Mouse (Mus musculus): ENCODE measurements around the gene Npc1l1. TPM values are rescaled to one million over a fixed set of nuclear protein-coding genes. Genes with fewer than 3 reads are reported as not detected.

Npc1l1 gene
- total and polyA plus RNA-seq, 2 experiments from 2014 or later = 0.05 to 0.09 TPM

GRCm38 (mm10) chr11:6184202-6184935 lies 45.6 kb downstream of the Npc1l1 start:
- H3K4me2 ChIP-seq (ENCODE audit: low read depth, low read length, poor library complexity, severe bottlenecking) = no peak overlapping the region
- no peak overlapping the region for H3K27ac ChIP-seq (ENCODE audit: low read depth, low read length)
- WGBS = 58% methylated on average over 11 of the region's 11 CpGs
- H3K4me3 ChIP-seq (ENCODE audit: low read depth, low read length) = no peak overlapping the region
- ATAC-seq (ENCODE audit: low FRiP score) = no peak
- H3K36me3 ChIP-seq (ENCODE audit: insufficient read depth, low read length) = no peaks in the 10 kb centered on the region
- H3K9me3 ChIP-seq (ENCODE audit: low read length) = no peaks in the 10 kb centered on the region
- DNase-seq (ENCODE audit: low spot score) = no peak
- no peak for TF ChIP-seq CTCF (IDR thresholded peaks at IDR 0.05)
- H3K9ac ChIP-seq (replicated peaks; ENCODE audit: low read length, poor library complexity, severe bottlenecking) = no peak overlapping the region
- H3K27me3 ChIP-seq (ENCODE audit: insufficient read depth, low read length) = no peaks in the 10 kb centered on the region
- peaks cover 13% of the 10 kb centered on the region for H3K4me1 ChIP-seq (ENCODE audit: insufficient read depth, low read length)

DNA sequence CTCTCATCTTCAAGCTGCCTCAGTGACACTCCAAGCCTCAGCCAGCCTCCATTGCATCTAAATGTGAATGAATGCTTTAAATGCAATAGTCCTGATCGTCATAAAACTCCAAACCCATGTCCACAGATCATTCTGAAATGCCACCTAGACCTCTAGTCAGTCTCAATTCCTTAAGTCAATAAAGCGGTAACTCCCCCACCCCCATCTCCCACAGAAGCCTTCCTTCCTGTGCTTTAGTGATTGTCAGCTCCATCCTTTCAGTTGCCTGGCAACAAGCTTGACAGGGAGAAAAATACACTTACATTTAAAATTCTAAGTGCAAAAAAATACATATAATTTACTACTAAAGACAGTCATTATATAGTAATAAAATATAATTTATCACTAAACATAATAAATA lies 46.7 kb downstream of the Npc1l1 start:
- TF ChIP-seq CTCF (IDR thresholded peaks at IDR 0.05) = no peak
- DNase-seq (ENCODE audit: low spot score) (no peak), ATAC-seq (ENCODE audit: low FRiP score) (no peak)
- Histone ChIP-seq H3K36me3 (ENCODE audit: insufficient read depth, low read length) (no peaks in the 10 kb centered on the region), H3K4me2 (ENCODE audit: low read depth, low read length, poor library complexity, severe bottlenecking) (no peak overlapping the region; the same call in 1 of the 2 replicates), H3K4me1 (ENCODE audit: insufficient read depth, low read length) (peaks cover 20% of the 10 kb centered on the region), H3K9ac (replicated peaks; ENCODE audit: low read length, poor library complexity, severe bottlenecking) (no peak overlapping the region), H3K9me3 (ENCODE audit: low read length) (no peaks in the 10 kb centered on the region), H3K27ac (ENCODE audit: low read depth, low read length) (0 out of 2 replicates have a peak overlapping the region, but pooled peaks have one; percentile 14), H3K27me3 (ENCODE audit: insufficient read depth, low read length) (no peaks in the 10 kb centered on the region), H3K4me3 (ENCODE audit: low read depth, low read length) (no peak overlapping the region)
- whole genome bisulfite sequencing = 49% methylated on average over 2 of the region's 2 CpGs

DNA sequence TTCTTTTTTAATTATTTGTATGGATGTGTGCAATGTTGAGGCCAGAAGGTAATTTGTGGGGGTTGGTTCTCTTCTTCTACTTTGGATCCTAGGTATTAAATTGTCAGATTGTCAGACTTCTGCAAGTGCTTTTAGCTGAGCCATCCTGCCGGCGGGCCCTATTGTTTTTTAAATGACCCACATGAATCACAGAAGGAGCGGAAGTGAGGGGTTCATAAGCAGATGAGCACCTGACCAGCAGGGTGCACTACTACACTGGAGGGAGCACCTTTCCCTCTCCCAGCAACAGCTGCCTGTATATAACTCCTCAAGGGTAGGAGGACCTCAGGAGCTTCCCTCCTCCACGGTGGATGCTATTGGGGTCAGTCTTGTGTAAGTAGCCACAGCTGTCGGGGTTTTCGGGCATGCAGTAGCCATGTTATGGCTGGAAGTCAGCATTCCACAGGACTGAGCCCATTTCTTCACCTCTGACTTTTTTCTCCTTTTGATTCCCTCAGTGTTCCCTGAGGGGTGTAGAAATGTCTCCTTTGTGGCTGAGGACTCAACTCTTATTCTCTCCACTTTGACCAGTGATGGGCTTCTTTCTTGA lies 49.0 kb downstream of the Npc1l1 start:
- no peak overlapping the region for H3K9ac ChIP-seq (replicated peaks; ENCODE audit: low read length, poor library complexity, severe bottlenecking)
- no peak overlapping the region for H3K4me3 ChIP-seq (ENCODE audit: low read depth, low read length)
- no peak for TF ChIP-seq CTCF (IDR thresholded peaks at IDR 0.05)
- WGBS = 46% methylated on average over 6 of the region's 6 CpGs
- H3K27ac ChIP-seq (ENCODE audit: low read depth, low read length) = no peak overlapping the region
- no peaks in the 10 kb centered on the region for H3K36me3 ChIP-seq (ENCODE audit: insufficient read depth, low read length)
- no peak for DNase-seq (ENCODE audit: low spot score)
- H3K4me1 ChIP-seq (ENCODE audit: insufficient read depth, low read length) = peaks cover 20% of the 10 kb centered on the region
- no peak overlapping the region for H3K4me2 ChIP-seq (ENCODE audit: low read depth, low read length, poor library complexity, severe bottlenecking)
- no peaks in the 10 kb centered on the region for H3K9me3 ChIP-seq (ENCODE audit: low read length)
- H3K27me3 ChIP-seq (ENCODE audit: insufficient read depth, low read length) = no peaks in the 10 kb centered on the region
- no peak for ATAC-seq (ENCODE audit: low FRiP score)

- H3K4me3 ChIP-seq (ENCODE audit: low read depth, low read length) = no peak overlapping the region
- H3K4me2 ChIP-seq (ENCODE audit: low read depth, low read length, poor library complexity, severe bottlenecking) = no peak overlapping the region
- 0 out of 2 replicates have a peak overlapping the region, but pooled peaks have one; percentile 32 for H3K27ac ChIP-seq (ENCODE audit: low read depth, low read length)
- no peaks in the 10 kb centered on the region for H3K36me3 ChIP-seq (ENCODE audit: insufficient read depth, low read length)
- H3K4me1 ChIP-seq (ENCODE audit: insufficient read depth, low read length) = peaks cover 17% of the 10 kb centered on the region
- no peaks in the 10 kb centered on the region for H3K9me3 ChIP-seq (ENCODE audit: low read length)
- ATAC-seq (ENCODE audit: low FRiP score) (no peak), DNase-seq (ENCODE audit: low spot score) (no peak)
- no peaks in the 10 kb centered on the region for H3K27me3 ChIP-seq (ENCODE audit: insufficient read depth, low read length)
- no peak overlapping the region for H3K9ac ChIP-seq (replicated peaks; ENCODE audit: low read length, poor library complexity, severe bottlenecking)
- TF ChIP-seq CTCF (IDR thresholded peaks at IDR 0.05) = no peak
- WGBS = 9% methylated on average over 8 of the region's 8 CpGs
Measured at GRCm38 (mm10) chr11:6179194-6179593, 50.7 kb downstream of the Npc1l1 start.

- Histone ChIP-seq H3K9ac (replicated peaks; ENCODE audit: low read length, poor library complexity, severe bottlenecking) (no peak overlapping the region), H3K27me3 (ENCODE audit: insufficient read depth, low read length) (no peaks in the 10 kb centered on the region), H3K9me3 (ENCODE audit: low read length) (no peaks in the 10 kb centered on the region), H3K36me3 (ENCODE audit: insufficient read depth, low read length) (no peaks in the 10 kb centered on the region), H3K4me1 (ENCODE audit: insufficient read depth, low read length) (peaks cover 16% of the 10 kb centered on the region), H3K4me3 (ENCODE audit: low read depth, low read length) (no peak overlapping the region), H3K27ac (ENCODE audit: low read depth, low read length) (0 out of 2 replicates have a peak overlapping the region, but pooled peaks have one; percentile 32), H3K4me2 (ENCODE audit: low read depth, low read length, poor library complexity, severe bottlenecking) (no peak overlapping the region)
- DNase-seq (ENCODE audit: low spot score) = no peak
- no peak for TF ChIP-seq CTCF (IDR thresholded peaks at IDR 0.05)
- WGBS = 6% methylated on average over 2 of the region's 2 CpGs
- ATAC-seq (ENCODE audit: low FRiP score) = no peak
Measured at GRCm38 (mm10) chr11:6178673-6179166, 51.2 kb downstream of the Npc1l1 start.

All from midbrain, postnatal 0 days (tissue).